Mouse (Mus musculus) bone marrow, adult 2 months (tissue): ENCODE results near the gene Tac2.

ENCODE experiments used
- CTCF ChIP-seq: fragments of 200-500 bp; IDR thresholded peaks from 2 replicates; pipeline ENCODE4 v1.5.1; 2011; ENCODE audit warnings: low read length, control low read depth; ENCODE audit not compliant: control insufficient read depth, insufficient read depth
- POLR2A ChIP-seq: fragments of 200-500 bp; IDR thresholded peaks from 2 replicates; pipeline ENCODE4 v1.6.1; 2011; ENCODE audit warnings: low read depth, mild to moderate bottlenecking, control low read depth, low read length, borderline replicate concordance; ENCODE audit not compliant: control insufficient read depth

GRCm38 (mm10) chr10:127710331-127710730 lies 13.9 kb upstream of the Tac2 start:
- TF ChIP-seq CTCF = no peak
- no peak for TF ChIP-seq POLR2A
